Mouse (Mus musculus) myocyte (in vitro differentiated cells): Measurements from ENCODE around the gene Lta.
A peak's percentile ranks its signal among the peaks of the same experiment; 100 is the strongest.

Experiments used
- MYOD1 ChIP-seq, 3 experiments: IDR thresholded peaks; one replicate each; pipeline ENCODE4 v1.6.1; 2011; ENCODE audit warnings: control low read depth in 2 of 3, low read depth in 2 of 3, mild to moderate bottlenecking in 2 of 3, moderate library complexity in 1 of 3; ENCODE audit not compliant: insufficient read length in 2 of 3, control insufficient read depth in 1 of 3
- POLR2A ChIP-seq: IDR thresholded peaks from one replicate; pipeline ENCODE4 v1.6.1; 2011; ENCODE audit warnings: low read depth, mild to moderate bottlenecking, control low read depth, moderate library complexity; ENCODE audit not compliant: insufficient read length
- USF1 ChIP-seq: IDR thresholded peaks from one replicate; pipeline ENCODE4 v1.6.1; 2011; ENCODE audit warnings: low read depth, mild to moderate bottlenecking, control low read depth, moderate library complexity

GRCm38 (mm10) chr17:35253293-35254093, 48.3 kb upstream of the Lta start:
- TF ChIP-seq USF1 (no peak), POLR2A (peak; percentile 36), MYOD1 (IDR thresholded peaks at IDR 0.05; ENCODE audit: control insufficient read depth in 1 of 3, insufficient read length in 2 of 3, low read depth in 2 of 3) (no peak)
